Mouse (Mus musculus) embryonic facial prominence, embryonic 13.5 days (tissue): ENCODE results near the gene Pkn1. TPM values are rescaled to one million over a fixed set of nuclear protein-coding genes. Genes with fewer than 3 reads are reported as not detected.

Experiments
- ATAC-seq: fragments of 200-750 bp; cut with Nextera tagmentation; 2 replicates; pipeline ENCODE4 v1.8.0; 2017; ENCODE audit warnings: low read depth; ENCODE audit not compliant: insufficient number of reproducible peaks, insufficient read depth, low FRiP score, low TSS enrichment
- H3K27ac ChIP-seq: fragments of 300-500 bp; sonication (generic); 2 replicates; pipeline ENCODE4 v1.5.1; 2015; ENCODE audit warnings: moderate library complexity, mild to moderate bottlenecking, inconsistent platforms
- H3K27me3 ChIP-seq: fragments of 300-500 bp; sonication (generic); 2 replicates; pipeline ENCODE4 v1.6.1; 2015; ENCODE audit warnings: mild to moderate bottlenecking, inconsistent platforms
- H3K36me3 ChIP-seq: fragments of 300-500 bp; sonication (generic); 2 replicates; pipeline ENCODE4 v1.6.1; 2015; ENCODE audit warnings: mild to moderate bottlenecking, inconsistent platforms
- H3K4me1 ChIP-seq: fragments of 300-500 bp; sonication (generic); 2 replicates; pipeline ENCODE4 v1.6.1; 2015; ENCODE audit warnings: inconsistent platforms
- H3K4me2 ChIP-seq: fragments of 300-500 bp; sonication (generic); 2 replicates; pipeline ENCODE4 v1.6.1; 2015; ENCODE audit warnings: moderate library complexity, mild to moderate bottlenecking, inconsistent platforms
- H3K4me3 ChIP-seq: fragments of 300-500 bp; sonication (generic); 2 replicates; pipeline ENCODE4 v1.5.1; 2015; ENCODE audit warnings: mild to moderate bottlenecking, inconsistent platforms
- H3K9ac ChIP-seq: fragments of 300-500 bp; sonication (generic); 2 replicates; pipeline ENCODE4 v1.6.1; 2015; ENCODE audit warnings: mild to moderate bottlenecking, inconsistent platforms
- H3K9me3 ChIP-seq: fragments of 300-500 bp; sonication (generic); 2 replicates; pipeline ENCODE4 v1.6.1; 2016; ENCODE audit warnings: inconsistent platforms
- WGBS: fragments of 180-500 bp; shearing (Covaris S2); methylation state at CpG from one replicate; pipeline ENCODE4 v1.1.7; 2015; ENCODE audit warnings: mixed read lengths; 5-methylcytosine and 5-hydroxymethylcytosine counted together
- polyA plus RNA-seq: library from polyadenylated mRNA; unstranded; fragments of >200 nt; fragmentation: Nextera tagmentation; extraction: Ambion mirVana; gene quantifications from 2 replicates; pipeline ENCODE4 v1.2.1, GENCODE M21; 2015

Pkn1 gene
- polyA plus RNA-seq, 1 experiment from 2014 or later: 23.5 TPM

DNA sequence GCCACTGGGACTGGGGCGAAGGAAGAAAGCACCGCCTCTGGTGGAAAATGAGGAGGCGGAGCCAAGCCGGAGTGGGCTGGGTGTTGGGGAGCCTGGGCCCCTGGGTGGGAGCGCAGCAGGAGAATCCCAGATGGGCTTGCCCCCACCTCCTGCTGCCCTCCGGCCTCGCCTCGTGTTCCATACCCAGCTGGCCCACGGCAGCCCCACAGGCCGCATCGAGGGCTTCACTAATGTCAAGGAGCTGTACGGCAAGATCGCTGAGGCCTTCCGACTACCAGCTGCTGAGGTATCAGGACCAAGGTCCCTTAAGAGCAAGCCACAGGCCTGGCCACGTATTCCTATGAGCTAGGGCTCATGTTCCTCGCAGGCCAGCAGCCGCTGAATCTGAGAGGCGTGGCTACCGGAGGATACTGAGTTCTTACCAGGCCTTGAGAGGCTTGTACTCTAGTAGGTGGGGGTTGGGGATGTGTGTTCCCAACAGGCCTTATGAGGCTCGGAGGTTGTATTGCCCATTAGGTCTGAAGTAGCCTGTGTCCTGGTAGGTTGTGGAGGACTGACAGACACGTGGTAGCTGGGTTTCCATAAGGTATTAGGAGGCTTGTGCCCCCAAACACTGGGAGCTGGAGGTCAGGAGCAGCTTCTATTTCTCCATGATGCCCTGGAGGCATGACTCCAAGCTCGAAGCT, 37.8 kb downstream of the Pkn1 start:
- H3K4me3 ChIP-seq: peak overlapping the region; percentile 29
- no peaks in the 10 kb centered on the region for H3K27me3 ChIP-seq
- 0 out of 2 replicates have a peak, but pooled peaks have one; percentile 27 for ATAC-seq
- peak overlapping the region; percentile 56 for H3K4me2 ChIP-seq
- no peaks in the 10 kb centered on the region for H3K9me3 ChIP-seq
- peak overlapping the region; percentile 64 for H3K9ac ChIP-seq
- H3K36me3 ChIP-seq: peaks cover 40% of the 10 kb centered on the region
- peak overlapping the region; percentile 74 for H3K27ac ChIP-seq
- WGBS: 7% methylated on average over 22 of the region's 22 CpGs
- H3K4me1 ChIP-seq: peaks cover 63% of the 10 kb centered on the region

DNA sequence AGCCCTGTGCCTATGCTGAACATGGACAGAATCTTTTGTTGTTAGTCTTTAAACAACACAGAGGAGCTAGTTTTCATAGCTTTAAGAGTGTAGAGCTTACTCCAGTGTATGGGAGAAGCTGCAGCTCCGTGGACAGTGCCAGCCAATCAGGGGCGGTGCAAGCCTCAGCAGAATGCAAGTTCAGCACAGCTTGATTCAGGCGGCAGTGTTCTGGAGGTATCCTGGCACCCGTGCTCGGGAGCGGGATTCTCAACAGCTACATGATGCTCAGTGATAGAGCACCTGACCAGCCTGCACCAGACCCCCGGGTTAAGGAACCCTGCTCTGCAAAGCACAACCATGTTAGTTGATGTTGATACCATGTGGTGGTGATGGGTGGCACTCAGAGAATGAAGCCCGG, 38.4 kb downstream of the Pkn1 start:
- peak overlapping the region; percentile 74 for H3K27ac ChIP-seq
- peaks cover 45% of the 10 kb centered on the region for H3K36me3 ChIP-seq
- H3K4me3 ChIP-seq: peak overlapping the region; percentile 29; the same call in 1 of the 2 replicates
- peak overlapping the region; percentile 64 for H3K9ac ChIP-seq
- H3K4me1 ChIP-seq: peaks cover 57% of the 10 kb centered on the region
- 9% methylated on average over 8 of the region's 8 CpGs for WGBS
- ATAC-seq: no peak
- peak overlapping the region; percentile 56 for H3K4me2 ChIP-seq
- H3K9me3 ChIP-seq: no peaks in the 10 kb centered on the region
- no peaks in the 10 kb centered on the region for H3K27me3 ChIP-seq

DNA sequence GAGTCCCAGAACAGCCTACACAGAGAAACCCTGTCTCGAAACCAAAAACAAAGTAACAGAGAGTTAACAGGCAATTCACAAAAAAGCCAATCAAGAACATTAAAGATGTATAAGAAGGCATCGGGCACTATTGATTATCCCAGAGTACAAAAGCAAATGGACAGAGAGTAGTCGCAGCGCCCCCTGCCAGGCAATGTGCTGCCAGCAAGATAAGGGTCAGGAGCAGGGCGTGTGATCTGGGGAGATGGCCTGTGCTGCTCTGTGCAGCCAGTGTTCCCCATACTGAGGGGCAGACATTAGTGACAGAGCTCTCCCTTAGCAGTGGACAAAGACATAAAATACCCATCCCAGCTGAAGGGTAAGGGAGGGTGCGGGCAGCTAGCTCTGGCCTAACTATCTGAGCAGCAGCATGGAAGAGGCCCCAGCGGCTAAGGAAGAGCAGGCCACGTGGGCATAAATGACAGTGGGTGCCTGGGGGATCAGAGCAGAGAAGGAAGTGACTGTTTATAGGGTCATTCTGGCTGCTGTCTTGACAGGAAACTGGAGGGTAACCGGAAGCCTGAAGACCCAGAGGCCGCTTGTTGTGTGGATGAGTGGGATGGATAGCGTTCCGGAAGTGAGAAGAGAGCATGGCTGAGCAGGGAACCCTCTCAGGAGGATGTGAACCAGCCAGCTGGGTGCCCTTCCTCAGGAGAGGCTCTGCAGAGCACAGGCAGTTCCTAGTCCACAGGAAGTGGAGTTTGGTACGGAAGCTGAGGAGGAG, 42.3 kb downstream of the Pkn1 start:
- Histone ChIP-seq H3K4me3 (no peak overlapping the region), H3K9ac (no peak overlapping the region), H3K27me3 (no peaks in the 10 kb centered on the region), H3K9me3 (no peaks in the 10 kb centered on the region), H3K27ac (0 out of 2 replicates have a peak overlapping the region, but pooled peaks have one; percentile 11), H3K4me2 (no peak overlapping the region), H3K36me3 (peaks cover 40% of the 10 kb centered on the region), H3K4me1 (peaks cover 36% of the 10 kb centered on the region)
- 72% methylated on average over 13 of the region's 13 CpGs for WGBS
- ATAC-seq: no peak

DNA sequence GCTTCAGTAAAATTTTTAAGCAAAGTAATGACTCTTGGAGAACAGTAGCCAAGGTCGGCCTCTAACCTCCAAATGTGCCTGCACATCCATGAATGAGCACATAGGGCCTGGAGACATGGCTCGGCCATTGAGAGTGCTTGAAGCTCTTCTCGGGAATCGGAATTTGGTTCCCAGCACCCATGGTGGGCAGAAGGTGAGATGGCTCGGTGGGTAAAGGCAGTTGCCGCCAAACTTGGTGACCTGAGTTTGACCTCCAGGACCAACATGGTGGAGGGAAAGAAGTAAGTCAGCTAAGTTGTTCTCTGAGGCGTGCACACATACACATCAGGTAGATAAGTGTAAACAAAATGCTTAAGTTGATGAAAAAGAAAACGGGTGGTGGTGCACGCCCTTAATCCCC, 42.9 kb downstream of the Pkn1 start:
- no peak overlapping the region for H3K27ac ChIP-seq
- ATAC-seq: no peak
- H3K4me3 ChIP-seq: no peak overlapping the region
- no peaks in the 10 kb centered on the region for H3K9me3 ChIP-seq
- peaks cover 40% of the 10 kb centered on the region for H3K36me3 ChIP-seq
- H3K4me1 ChIP-seq: peaks cover 30% of the 10 kb centered on the region
- H3K4me2 ChIP-seq: no peak overlapping the region
- no peaks in the 10 kb centered on the region for H3K27me3 ChIP-seq
- H3K9ac ChIP-seq: no peak overlapping the region
- 89% methylated on average over 9 of the region's 9 CpGs for WGBS

DNA sequence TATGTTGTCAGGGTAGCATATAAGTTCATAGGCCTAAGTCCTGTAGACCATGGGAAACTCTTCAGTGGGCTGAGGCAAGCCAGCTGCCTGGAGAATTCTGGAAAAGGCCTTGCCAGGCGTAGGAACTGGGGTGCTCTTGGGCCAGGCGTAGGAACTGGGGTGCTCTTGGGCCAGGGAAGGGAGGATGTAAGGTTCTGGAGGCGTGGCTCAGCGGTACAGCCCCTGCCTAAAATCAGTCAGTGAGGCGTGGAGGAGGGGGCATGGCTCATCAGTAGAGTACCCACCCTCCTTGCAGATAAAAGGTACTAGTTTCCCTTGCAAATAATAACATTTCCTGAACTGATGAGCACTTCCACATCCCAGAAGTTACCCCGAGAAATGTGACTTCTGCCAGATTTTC, 44.3 kb downstream of the Pkn1 start:
- Histone ChIP-seq H3K4me2 (no peak overlapping the region), H3K27ac (no peak overlapping the region), H3K27me3 (no peaks in the 10 kb centered on the region), H3K4me1 (peaks cover 17% of the 10 kb centered on the region), H3K9ac (no peak overlapping the region), H3K36me3 (peaks cover 40% of the 10 kb centered on the region), H3K4me3 (no peak overlapping the region), H3K9me3 (no peaks in the 10 kb centered on the region)
- 92% methylated on average over 6 of the region's 6 CpGs for WGBS
- no peak for ATAC-seq

DNA sequence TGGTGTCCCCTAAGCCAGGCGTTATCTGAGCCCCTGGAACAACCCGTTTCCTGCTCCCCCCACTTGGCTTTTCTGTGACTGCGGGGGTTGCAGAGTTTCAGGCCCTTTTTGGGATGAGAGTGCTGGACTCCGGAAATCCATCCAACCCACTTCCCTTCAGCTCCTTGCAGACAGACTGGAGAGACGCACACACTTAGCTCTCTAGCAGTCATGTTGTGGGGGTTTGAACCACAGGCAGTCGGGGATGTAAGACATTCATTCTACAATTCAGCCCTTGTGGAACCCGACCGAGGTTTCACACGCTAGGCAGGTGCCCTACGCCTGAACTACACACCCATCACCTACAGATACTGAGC, 45.3 kb downstream of the Pkn1 start:
- peak overlapping the region; percentile 84 for H3K27ac ChIP-seq
- peaks cover 15% of the 10 kb centered on the region for H3K4me1 ChIP-seq

DNA sequence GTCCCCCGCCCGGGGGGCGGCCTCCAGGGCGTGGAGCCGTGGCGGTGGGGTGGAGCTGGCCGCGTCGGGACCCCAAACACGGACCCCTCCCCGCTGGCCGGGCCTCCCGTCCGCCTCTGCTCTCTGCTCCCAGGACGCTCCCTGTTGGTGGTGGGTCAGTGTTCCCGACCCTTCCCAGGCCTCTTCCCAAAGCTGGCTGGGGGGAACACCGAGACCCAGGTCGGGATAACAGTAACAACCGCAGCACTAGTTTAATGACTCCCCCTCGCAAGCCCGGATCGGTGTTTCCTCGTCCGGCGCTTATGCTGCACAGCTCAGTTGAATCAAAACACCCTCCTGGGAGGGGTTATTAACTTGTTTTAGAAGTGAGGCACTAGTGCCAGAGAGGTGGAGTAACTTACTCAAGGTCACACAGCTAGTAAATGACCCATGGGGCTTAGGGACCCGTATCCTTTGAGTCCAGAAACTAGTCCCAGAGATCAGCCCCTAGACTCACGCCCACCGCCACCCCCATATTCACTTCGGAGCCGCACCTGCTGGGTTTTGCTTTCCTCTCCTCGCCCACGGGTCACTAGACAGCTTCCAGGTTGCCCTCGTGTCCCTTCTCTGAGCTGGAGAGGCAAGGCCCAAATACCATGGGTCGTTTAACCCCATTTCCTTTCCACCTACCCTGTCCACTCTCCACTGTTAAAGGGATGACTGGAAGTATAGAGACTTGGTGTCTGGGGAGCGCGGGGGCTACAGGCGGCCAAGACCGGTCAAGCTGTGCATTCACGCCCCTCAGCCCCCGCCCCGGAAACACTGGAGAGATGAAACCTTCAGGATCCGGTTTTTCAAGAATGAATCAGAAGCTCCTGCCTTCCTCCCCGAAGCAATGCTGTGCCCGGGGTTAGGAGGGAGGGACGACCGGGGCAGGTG, 46.0 kb downstream of the Pkn1 start:
- Histone ChIP-seq H3K27me3 (no peaks in the 10 kb centered on the region), H3K9me3 (no peaks in the 10 kb centered on the region), H3K4me2 (peak overlapping the region; percentile 95), H3K4me3 (peak overlapping the region; percentile 85), H3K4me1 (peaks cover 15% of the 10 kb centered on the region), H3K36me3 (peaks cover 33% of the 10 kb centered on the region), H3K9ac (peak overlapping the region; percentile 90), H3K27ac (peak overlapping the region; percentile 84)
- WGBS: 1% methylated on average over 45 of the region's 46 CpGs
- ATAC-seq: no peak; the same call in 1 of the 2 replicates

More for the DNA sequence above, 45.3 kb downstream of the Pkn1 start:
- peak overlapping the region; percentile 95 for H3K4me2 ChIP-seq
- no peak for ATAC-seq
- no peaks in the 10 kb centered on the region for H3K27me3 ChIP-seq
- WGBS: 30% methylated on average over 10 of the region's 10 CpGs
- peak overlapping the region; percentile 85 for H3K4me3 ChIP-seq
- peaks cover 35% of the 10 kb centered on the region for H3K36me3 ChIP-seq
- H3K9me3 ChIP-seq: no peaks in the 10 kb centered on the region
- peak overlapping the region; percentile 90 for H3K9ac ChIP-seq

DNA sequence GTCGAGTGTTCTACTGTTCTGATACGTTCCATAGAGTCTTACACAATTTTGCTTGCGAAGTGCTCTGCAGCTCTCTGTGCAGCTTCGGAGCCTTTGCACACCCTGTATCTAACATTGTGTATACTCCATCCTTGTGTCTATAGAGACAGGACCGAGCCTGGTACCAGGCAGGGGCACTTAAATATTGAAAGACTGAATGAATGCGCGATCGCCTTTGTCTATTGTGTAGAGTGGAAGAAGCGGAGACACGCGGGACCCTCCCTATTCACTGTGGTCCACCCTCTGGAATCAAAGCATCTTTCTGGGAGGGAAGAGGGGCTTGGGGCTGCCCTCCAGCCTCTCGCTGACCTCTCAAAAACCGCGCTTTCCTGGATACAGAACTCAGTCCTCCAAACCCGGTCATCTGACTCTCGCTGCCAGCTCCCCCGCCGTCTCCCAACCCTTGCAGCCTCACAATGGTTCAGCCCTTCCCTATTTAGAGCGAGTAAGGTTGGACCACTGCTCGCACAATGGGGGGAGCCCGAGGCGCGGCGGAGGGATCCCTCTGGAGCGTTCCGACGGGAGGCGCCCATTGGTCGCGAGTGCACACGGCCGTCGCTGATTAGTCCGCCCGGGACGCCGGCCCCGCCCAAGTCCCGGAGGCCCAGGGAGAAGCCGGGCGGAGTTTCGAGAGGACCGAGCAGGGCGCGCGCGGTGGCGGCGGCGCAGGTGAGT, 46.8 kb downstream of the Pkn1 start, which contains the start of gene Gipc1:
Gene Gipc1, plus strand, starts transcription at position 648 of the 714 bp plus-strand sequence.
- Histone ChIP-seq H3K9ac (peak within 1 kb of the TSS; percentile 90), H3K4me1 (peaks cover 15% of the 10 kb centered on the region), H3K36me3 (peaks cover 25% of the 10 kb centered on the region), H3K27ac (peak within 1 kb of the TSS; percentile 88), H3K27me3 (no peaks in the 10 kb centered on the region), H3K9me3 (no peaks in the 10 kb centered on the region), H3K4me2 (peak within 1 kb of the TSS; percentile 95), H3K4me3 (peak within 1 kb of the TSS; percentile 85)
- peak; percentile 95 for ATAC-seq
- 5% methylated on average over 49 of the region's 50 CpGs for WGBS

DNA sequence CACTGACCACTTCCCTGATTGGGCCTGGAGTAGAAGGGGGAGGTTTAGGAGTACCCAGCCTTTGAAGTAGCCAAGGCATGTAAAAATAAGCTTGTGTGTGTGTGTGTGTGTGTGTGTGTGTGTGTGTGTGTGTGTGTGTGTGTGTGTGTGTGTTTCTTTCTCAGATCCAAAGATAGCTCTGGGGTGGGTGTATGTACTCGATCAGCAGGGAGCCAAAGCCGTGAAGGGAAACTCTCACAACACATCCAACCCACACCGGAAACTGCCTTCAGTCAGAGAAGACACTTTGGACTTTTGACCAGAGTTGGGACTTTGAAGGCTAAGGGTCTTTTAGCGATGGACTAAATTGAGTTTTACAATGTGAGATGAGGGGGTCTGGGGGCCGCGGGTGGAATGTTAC, 49.3 kb downstream of the Pkn1 start:
- H3K9me3 ChIP-seq: no peaks in the 10 kb centered on the region
- H3K4me3 ChIP-seq: no peak overlapping the region
- H3K36me3 ChIP-seq: peaks cover 3% of the 10 kb centered on the region
- H3K4me1 ChIP-seq: peaks cover 30% of the 10 kb centered on the region
- ATAC-seq: no peak
- H3K9ac ChIP-seq: no peak overlapping the region
- no peaks in the 10 kb centered on the region for H3K27me3 ChIP-seq
- 89% methylated on average over 6 of the region's 6 CpGs for WGBS
- no peak overlapping the region for H3K4me2 ChIP-seq
- H3K27ac ChIP-seq: no peak overlapping the region

DNA sequence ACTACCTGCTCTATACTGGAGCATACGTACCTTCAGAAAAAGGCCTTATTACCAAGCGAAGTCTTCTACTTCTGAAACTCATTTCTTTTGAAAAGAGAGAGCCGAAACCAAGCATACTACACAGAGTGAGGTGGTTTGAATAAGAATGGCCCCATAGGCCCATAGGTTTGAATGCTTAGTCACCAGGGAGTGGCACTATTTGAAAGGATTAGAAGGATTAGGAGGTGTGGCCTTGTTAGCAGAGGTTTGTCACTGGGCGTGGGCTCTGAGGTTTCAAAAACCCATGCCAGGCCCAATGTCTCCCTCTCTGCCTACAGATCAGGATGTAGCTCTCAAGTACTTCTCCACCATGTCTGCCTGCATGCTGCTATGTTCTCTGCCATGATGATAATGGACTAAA, 50.9 kb downstream of the Pkn1 start:
- no peak overlapping the region for H3K4me2 ChIP-seq
- WGBS: 95% methylated on average over 4 of the region's 4 CpGs

DNA sequence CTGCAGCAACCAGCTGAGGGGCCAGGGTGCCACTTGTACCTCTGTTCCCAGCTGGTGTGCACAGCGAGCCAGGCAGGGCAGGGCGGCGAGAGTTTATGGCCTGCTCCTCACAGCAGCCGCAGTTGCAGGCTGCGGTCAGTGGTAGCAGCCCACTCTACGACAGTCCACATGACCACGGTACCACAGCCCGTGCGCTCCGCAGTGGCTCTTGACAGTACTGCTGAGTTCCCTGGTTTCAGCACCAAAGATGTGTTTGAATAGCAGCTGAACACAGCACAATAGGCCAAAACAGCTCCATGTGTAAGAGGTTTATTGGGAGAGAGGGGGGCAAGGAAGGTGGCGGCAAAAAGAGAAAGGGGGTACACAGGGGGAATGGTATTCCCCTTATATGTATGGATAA, 51.5 kb downstream of the Pkn1 start:
- Histone ChIP-seq H3K9me3 (no peaks in the 10 kb centered on the region), H3K4me2 (no peak overlapping the region), H3K9ac (no peak overlapping the region), H3K27me3 (no peaks in the 10 kb centered on the region), H3K4me3 (no peak overlapping the region), H3K36me3 (no peaks in the 10 kb centered on the region), H3K27ac (no peak overlapping the region), H3K4me1 (peaks cover 16% of the 10 kb centered on the region)
- 94% methylated on average over 11 of the region's 11 CpGs for WGBS
- ATAC-seq: no peak

More for the DNA sequence above, 50.9 kb downstream of the Pkn1 start:
- H3K4me3 ChIP-seq: no peak overlapping the region
- H3K36me3 ChIP-seq: no peaks in the 10 kb centered on the region
- no peak for ATAC-seq
- no peaks in the 10 kb centered on the region for H3K27me3 ChIP-seq
- no peak overlapping the region for H3K9ac ChIP-seq
- no peak overlapping the region for H3K27ac ChIP-seq
- H3K9me3 ChIP-seq: no peaks in the 10 kb centered on the region
- peaks cover 16% of the 10 kb centered on the region for H3K4me1 ChIP-seq
